Mouse (Mus musculus) midbrain, embryonic 15.5 days (tissue): ENCODE data around the gene Aldoc. TPM values are rescaled to one million over a fixed set of nuclear protein-coding genes. Genes with fewer than 3 reads are reported as not detected.

ENCODE experiments used
- ATAC-seq: fragments of 200-750 bp; cut with Nextera tagmentation; replicated peaks from 2 replicates; pipeline ENCODE4 v1.8.0; 2017; ENCODE audit warnings: moderate TSS enrichment
- H3K27ac ChIP-seq: fragments of 300-500 bp; sonication (generic); 2 replicates; pipeline ENCODE4 v1.5.1; 2015; ENCODE audit warnings: mild to moderate bottlenecking, inconsistent platforms
- H3K27me3 ChIP-seq: fragments of 300-500 bp; sonication (generic); replicated peaks from 2 replicates; pipeline ENCODE4 v1.6.1; 2015; ENCODE audit warnings: inconsistent platforms
- H3K36me3 ChIP-seq: fragments of 300-500 bp; sonication (generic); replicated peaks from 2 replicates; pipeline ENCODE4 v1.6.1; 2015; ENCODE audit warnings: inconsistent platforms
- H3K4me1 ChIP-seq: fragments of 300-500 bp; sonication (generic); 2 replicates; pipeline ENCODE4 v1.6.1; 2015; ENCODE audit warnings: inconsistent platforms
- H3K4me2 ChIP-seq: fragments of 300-500 bp; sonication (generic); 2 replicates; pipeline ENCODE4 v1.6.1; 2015; ENCODE audit warnings: inconsistent platforms, mild to moderate bottlenecking, moderate library complexity
- H3K4me3 ChIP-seq: fragments of 300-500 bp; sonication (generic); 2 replicates; pipeline ENCODE4 v1.5.1; 2015; ENCODE audit warnings: mild to moderate bottlenecking, inconsistent platforms
- H3K9ac ChIP-seq: fragments of 300-500 bp; sonication (generic); 2 replicates; pipeline ENCODE4 v1.6.1; 2015; ENCODE audit warnings: mild to moderate bottlenecking, inconsistent platforms
- H3K9me3 ChIP-seq: fragments of 300-500 bp; sonication (generic); 2 replicates; pipeline ENCODE4 v1.6.1; 2016; ENCODE audit warnings: inconsistent platforms
- WGBS: fragments of 180-500 bp; shearing (Covaris S2); methylation state at CpG from one replicate; pipeline ENCODE4 v1.1.7; 2015; ENCODE audit warnings: mixed read lengths; 5-methylcytosine and 5-hydroxymethylcytosine counted together
- polyA plus RNA-seq: library from polyadenylated mRNA; unstranded; fragments of >200 nt; fragmentation: Nextera tagmentation; extraction: Ambion mirVana; gene quantifications from 2 replicates; pipeline ENCODE4 v1.2.1, GENCODE M21; 2015

Aldoc gene
- polyA plus RNA-seq, 1 experiment from 2014 or later, result 84.9 TPM

- 91% methylated on average over 1 of the region's 1 CpGs for WGBS
- H3K9me3 ChIP-seq, result no peaks in the 10 kb centered on the region
- no peaks in the 10 kb centered on the region for H3K4me1 ChIP-seq
- no peaks in the 10 kb centered on the region for H3K27me3 ChIP-seq
- no peak overlapping the region for H3K4me3 ChIP-seq
- H3K9ac ChIP-seq, result no peak overlapping the region
- peaks cover 5% of the 10 kb centered on the region; the same call in 1 of the 2 replicates for H3K36me3 ChIP-seq
- no peak for ATAC-seq
- H3K4me2 ChIP-seq, result no peak overlapping the region
- no peak overlapping the region for H3K27ac ChIP-seq
These were observed 30.3 kb downstream of the Aldoc start for GRCm38 (mm10) chr11:78353081-78353480.

- no peak overlapping the region for H3K4me2 ChIP-seq
- H3K9me3 ChIP-seq, result no peaks in the 10 kb centered on the region
- ATAC-seq, result no peak
- H3K4me3 ChIP-seq, result no peak overlapping the region
- no peak overlapping the region for H3K9ac ChIP-seq
- H3K4me1 ChIP-seq, result no peaks in the 10 kb centered on the region
- H3K27ac ChIP-seq, result no peak overlapping the region
- H3K27me3 ChIP-seq, result no peaks in the 10 kb centered on the region
- 85% methylated on average over 6 of the region's 6 CpGs for WGBS
- H3K36me3 ChIP-seq, result no peaks in the 10 kb centered on the region
These were observed 32.1 kb downstream of the Aldoc start for GRCm38 (mm10) chr11:78354905-78355304.

GRCm38 (mm10) chr11:78355471-78356238 lies 32.9 kb downstream of the Aldoc start:
- Histone ChIP-seq H3K9me3 (no peaks in the 10 kb centered on the region), H3K4me1 (no peaks in the 10 kb centered on the region), H3K9ac (no peak overlapping the region), H3K36me3 (no peaks in the 10 kb centered on the region), H3K27me3 (no peaks in the 10 kb centered on the region), H3K4me2 (no peak overlapping the region), H3K27ac (no peak overlapping the region), H3K4me3 (no peak overlapping the region)
- no peak for ATAC-seq
- 31% methylated on average over 4 of the region's 4 CpGs for WGBS

- Histone ChIP-seq H3K4me2 (no peak overlapping the region), H3K9me3 (no peaks in the 10 kb centered on the region), H3K4me3 (no peak overlapping the region), H3K27ac (no peak overlapping the region), H3K4me1 (no peaks in the 10 kb centered on the region), H3K36me3 (no peaks in the 10 kb centered on the region), H3K9ac (no peak overlapping the region), H3K27me3 (no peaks in the 10 kb centered on the region)
- 13% methylated on average over 22 of the region's 22 CpGs for whole genome bisulfite sequencing
- no peak for ATAC-seq
These were observed 35.7 kb downstream of the Aldoc start for GRCm38 (mm10) chr11:78358330-78359007.

GRCm38 (mm10) chr11:78360125-78360788 lies 37.5 kb downstream of the Aldoc start:
- ATAC-seq, result 0 out of 2 replicates have a peak, but pooled peaks have one; percentile 42
- no peaks in the 10 kb centered on the region for H3K27me3 ChIP-seq
- no peaks in the 10 kb centered on the region for H3K36me3 ChIP-seq
- H3K4me3 ChIP-seq, result no peak overlapping the region
- H3K27ac ChIP-seq, result no peak overlapping the region
- WGBS, result 15% methylated on average over 13 of the region's 13 CpGs
- H3K4me1 ChIP-seq, result no peaks in the 10 kb centered on the region
- no peaks in the 10 kb centered on the region for H3K9me3 ChIP-seq
- H3K9ac ChIP-seq, result no peak overlapping the region
- H3K4me2 ChIP-seq, result peak overlapping the region; percentile 35

- Histone ChIP-seq H3K9ac (no peak overlapping the region), H3K27me3 (no peaks in the 10 kb centered on the region), H3K4me1 (no peaks in the 10 kb centered on the region), H3K4me2 (no peak overlapping the region), H3K4me3 (no peak overlapping the region), H3K36me3 (no peaks in the 10 kb centered on the region), H3K27ac (no peak overlapping the region), H3K9me3 (no peaks in the 10 kb centered on the region)
- 60% methylated on average over 2 of the region's 2 CpGs for WGBS
- no peak for ATAC-seq
These were observed 38.0 kb downstream of the Aldoc start for GRCm38 (mm10) chr11:78360789-78361131.

- 84% methylated on average over 13 of the region's 13 CpGs for whole genome bisulfite sequencing
- Histone ChIP-seq H3K36me3 (no peaks in the 10 kb centered on the region), H3K4me2 (no peak overlapping the region), H3K4me1 (no peaks in the 10 kb centered on the region), H3K4me3 (no peak overlapping the region), H3K27me3 (no peaks in the 10 kb centered on the region), H3K9ac (no peak overlapping the region), H3K27ac (no peak overlapping the region), H3K9me3 (no peaks in the 10 kb centered on the region)
- ATAC-seq, result no peak
These were observed 40.7 kb downstream of the Aldoc start for GRCm38 (mm10) chr11:78363309-78364007.

- H3K4me2 ChIP-seq, result no peak overlapping the region
- no peak for ATAC-seq
- 55% methylated on average over 8 of the region's 8 CpGs for WGBS
These were observed 41.3 kb downstream of the Aldoc start for GRCm38 (mm10) chr11:78364103-78364502.

GRCm38 (mm10) chr11:78367456-78368225 lies 44.9 kb downstream of the Aldoc start:
- no peak overlapping the region for H3K4me2 ChIP-seq
- H3K9me3 ChIP-seq, result no peaks in the 10 kb centered on the region
- H3K4me1 ChIP-seq, result no peaks in the 10 kb centered on the region
- WGBS, result 90% methylated on average over 15 of the region's 15 CpGs
- H3K9ac ChIP-seq, result no peak overlapping the region
- H3K4me3 ChIP-seq, result no peak overlapping the region
- no peaks in the 10 kb centered on the region for H3K27me3 ChIP-seq
- no peaks in the 10 kb centered on the region for H3K36me3 ChIP-seq
- H3K27ac ChIP-seq, result no peak overlapping the region
- ATAC-seq, result no peak

More at GRCm38 (mm10) chr11:78364103-78364502, 41.3 kb downstream of the Aldoc start:
- no peak overlapping the region for H3K9ac ChIP-seq
- H3K9me3 ChIP-seq, result no peaks in the 10 kb centered on the region
- no peaks in the 10 kb centered on the region for H3K27me3 ChIP-seq
- no peaks in the 10 kb centered on the region for H3K36me3 ChIP-seq
- H3K27ac ChIP-seq, result no peak overlapping the region
- H3K4me3 ChIP-seq, result no peak overlapping the region
- H3K4me1 ChIP-seq, result no peaks in the 10 kb centered on the region

- H3K36me3 ChIP-seq, result no peaks in the 10 kb centered on the region
- H3K27me3 ChIP-seq, result no peaks in the 10 kb centered on the region
- no peak overlapping the region for H3K9ac ChIP-seq
- H3K27ac ChIP-seq, result no peak overlapping the region
- no peaks in the 10 kb centered on the region for H3K9me3 ChIP-seq
- no peaks in the 10 kb centered on the region for H3K4me1 ChIP-seq
- H3K4me2 ChIP-seq, result no peak overlapping the region
- WGBS, result 55% methylated on average over 1 of the region's 1 CpGs
- ATAC-seq, result no peak
- H3K4me3 ChIP-seq, result no peak overlapping the region
These were observed 47.6 kb downstream of the Aldoc start for GRCm38 (mm10) chr11:78370389-78370788.

GRCm38 (mm10) chr11:78371711-78372110 lies 48.9 kb downstream of the Aldoc start:
- Histone ChIP-seq H3K9me3 (no peaks in the 10 kb centered on the region), H3K4me3 (no peak overlapping the region), H3K9ac (no peak overlapping the region), H3K4me2 (no peak overlapping the region), H3K27me3 (no peaks in the 10 kb centered on the region), H3K36me3 (no peaks in the 10 kb centered on the region), H3K4me1 (no peaks in the 10 kb centered on the region), H3K27ac (no peak overlapping the region)
- 88% methylated on average over 11 of the region's 11 CpGs for WGBS
- ATAC-seq, result no peak
